Mouse (Mus musculus): ENCODE data around the gene 2700049A03Rik.
A peak's percentile ranks its signal among the peaks of the same experiment; 100 is the strongest.
"Not testable (repeated sequence)": the region's sequence is repeated elsewhere in the genome, so short reads cannot be mapped to it uniquely, and the experiment has no call there.

Gene 2700049A03Rik

DNA sequence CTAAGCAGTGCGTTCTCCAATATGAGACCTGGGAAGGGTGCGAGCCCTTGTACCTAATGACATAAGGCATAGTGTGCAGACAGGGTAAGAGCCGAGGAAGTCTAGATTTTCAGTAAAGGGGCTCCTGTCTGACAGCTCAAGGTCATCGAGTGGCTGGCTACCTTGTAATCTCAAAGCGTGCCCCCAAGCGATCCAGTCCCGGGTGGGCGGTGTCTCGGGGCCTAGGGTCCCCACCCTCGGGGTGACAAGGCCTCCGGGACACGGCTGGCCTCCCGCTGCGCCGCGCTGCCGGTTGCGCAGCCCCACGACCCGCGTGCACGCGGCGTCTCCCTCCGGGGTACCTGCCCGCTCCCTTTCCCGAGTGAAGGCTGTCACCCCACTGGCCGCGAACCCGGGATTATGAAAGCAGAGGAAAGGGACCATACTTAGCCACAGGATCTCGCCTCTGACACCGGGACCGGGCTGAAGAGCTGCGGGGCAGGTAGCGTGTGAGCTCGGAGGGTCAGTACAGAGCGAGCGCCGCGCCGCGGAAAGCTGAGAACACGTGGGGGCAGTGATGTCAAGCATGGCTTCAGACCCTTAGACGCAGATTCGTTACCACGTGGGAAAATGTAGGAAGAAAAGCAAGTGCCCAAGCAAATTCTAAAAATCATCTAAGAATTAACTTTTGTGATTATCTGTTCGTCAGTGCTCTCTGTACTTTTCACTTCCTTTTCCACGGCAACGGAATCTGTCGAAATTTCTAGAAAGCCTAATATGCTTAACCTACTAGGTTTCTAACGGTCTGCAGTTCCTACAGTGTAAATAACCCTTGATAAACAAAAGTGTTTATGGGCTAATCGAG lies at the start of gene 2700049A03Rik, which contains the start of gene Timm9:
Gene 2700049A03Rik (plus strand): TSS at position 719 of the 844 bp plus-strand sequence.
Gene Timm9 (minus strand): TSS at position 555 of the 844 bp plus-strand sequence.
- peak; percentile 86 for DNase-seq

DNA sequence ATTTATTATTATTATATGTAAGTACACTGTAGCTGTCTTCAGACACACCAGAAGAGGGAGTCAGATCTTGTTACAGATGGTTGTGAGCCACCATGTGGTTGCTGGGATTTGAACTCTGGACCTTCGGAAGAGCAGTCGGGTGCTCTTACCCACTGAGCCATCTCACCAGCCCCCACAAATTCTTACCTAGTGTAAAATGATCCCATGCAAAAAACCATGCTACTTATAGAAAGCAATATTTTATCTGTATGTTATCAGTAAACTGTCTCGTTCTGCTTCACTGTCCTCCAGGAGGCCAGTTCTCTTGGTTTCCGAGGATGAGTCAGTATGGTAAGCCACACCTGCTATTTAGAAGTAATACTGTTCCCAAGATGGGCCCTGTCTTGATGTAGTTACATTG lies 32.4 kb upstream of the 2700049A03Rik start:
- not testable (repeated sequence) for DNase-seq

DNA sequence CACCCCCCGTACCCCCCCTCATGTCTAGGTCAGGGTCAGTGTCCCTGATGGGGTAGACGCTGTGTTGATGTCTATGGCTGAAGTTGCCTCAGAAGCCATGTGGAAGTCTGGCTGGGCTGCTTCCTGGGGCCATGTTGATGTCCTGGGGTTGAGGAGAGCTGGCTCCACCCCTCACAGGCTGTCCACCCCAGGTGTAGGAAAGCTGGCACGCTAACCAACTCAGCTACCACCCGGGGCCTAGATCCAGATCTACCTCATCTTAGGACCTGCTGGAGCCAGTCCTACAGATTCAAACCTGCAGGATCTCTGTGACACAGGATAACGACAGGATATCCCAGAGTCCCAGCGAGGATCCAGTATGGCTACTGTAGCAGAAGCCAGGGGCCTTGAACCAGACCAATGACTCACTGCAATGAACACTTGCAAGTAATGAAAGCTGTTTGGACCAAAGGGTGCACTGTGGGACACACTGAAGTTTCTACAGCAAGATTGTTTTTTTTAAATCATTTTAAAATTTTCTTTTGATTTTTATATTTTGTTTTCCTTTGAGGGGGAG lies 29.4 kb upstream of the 2700049A03Rik start:
- no peak for DNase-seq

DNA sequence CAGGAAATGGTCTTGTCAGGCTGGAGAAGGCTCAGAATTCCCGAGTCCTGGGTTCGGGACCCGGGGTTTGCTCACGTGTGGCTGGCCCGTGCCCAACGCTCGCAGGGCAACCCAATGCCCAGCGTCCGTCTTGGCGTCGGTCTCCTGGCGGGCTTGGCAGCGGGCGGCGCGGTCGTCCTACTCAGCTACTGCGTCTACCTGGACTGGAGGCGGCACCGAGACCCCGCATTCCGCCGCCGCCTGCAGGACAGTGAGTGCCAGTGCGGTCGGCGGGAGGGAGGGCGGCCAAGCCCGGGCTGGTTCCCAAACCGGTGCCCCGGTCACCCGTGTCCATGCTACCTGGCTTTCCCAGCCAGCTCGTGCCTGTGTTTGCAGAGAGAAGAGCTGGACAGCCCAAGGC lies 25.3 kb upstream of the 2700049A03Rik start, which contains the start of gene Tomm20l:
Gene Tomm20l (plus strand): TSS at position 98 of the 400 bp plus-strand sequence.
- DNase-seq = peak; percentile 34

DNA sequence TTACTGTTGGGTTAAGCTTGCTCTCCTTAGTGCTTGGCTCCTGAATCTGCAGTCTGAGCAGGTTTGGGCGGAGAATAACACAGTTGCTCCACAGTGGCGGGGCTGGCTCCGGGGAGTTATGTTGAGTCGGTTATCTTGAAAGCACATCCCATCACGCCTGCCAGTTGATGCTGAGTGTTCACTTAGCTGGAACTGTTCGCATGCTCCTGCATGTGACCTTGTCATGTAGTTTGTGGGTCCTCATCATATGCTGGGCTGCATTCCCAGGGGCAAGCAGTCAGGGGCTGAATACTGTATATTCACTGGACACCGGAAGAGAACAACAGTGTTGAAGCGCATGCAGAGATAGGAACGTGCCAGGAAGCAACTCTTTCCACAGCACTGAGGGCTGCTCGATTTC lies 23.6 kb upstream of the 2700049A03Rik start:
- no peak for DNase-seq

DNA sequence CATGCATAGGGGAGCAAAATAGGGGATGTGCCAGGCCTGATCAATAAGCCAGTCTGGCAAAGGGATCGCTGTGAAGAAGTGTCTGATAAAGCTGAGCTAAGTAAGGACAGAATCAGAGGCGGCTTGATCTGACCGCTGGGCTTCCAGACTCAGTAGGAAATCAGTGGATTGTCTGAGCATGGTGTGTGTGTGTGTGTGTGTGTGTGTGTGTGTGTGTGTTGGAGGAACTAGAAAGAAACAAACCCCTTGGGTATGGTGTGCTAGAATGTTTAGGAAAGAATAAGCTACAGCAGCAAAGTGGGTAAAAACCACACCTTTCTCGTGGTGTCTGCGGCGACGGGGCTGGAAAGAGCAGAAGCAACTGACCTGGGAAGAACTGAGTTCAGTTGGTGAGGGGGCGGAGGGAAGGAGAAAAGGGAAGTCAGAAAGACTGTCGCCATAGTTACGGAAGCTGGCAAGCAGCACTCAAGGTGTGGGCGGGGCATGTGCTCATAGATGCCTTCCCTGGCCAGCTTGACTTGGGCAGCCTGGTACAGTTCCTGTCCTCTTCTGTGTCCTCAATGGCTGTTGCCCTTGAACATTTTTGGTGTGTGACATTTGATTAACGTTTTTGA lies 22.9 kb upstream of the 2700049A03Rik start:
- no peak for DNase-seq

DNA sequence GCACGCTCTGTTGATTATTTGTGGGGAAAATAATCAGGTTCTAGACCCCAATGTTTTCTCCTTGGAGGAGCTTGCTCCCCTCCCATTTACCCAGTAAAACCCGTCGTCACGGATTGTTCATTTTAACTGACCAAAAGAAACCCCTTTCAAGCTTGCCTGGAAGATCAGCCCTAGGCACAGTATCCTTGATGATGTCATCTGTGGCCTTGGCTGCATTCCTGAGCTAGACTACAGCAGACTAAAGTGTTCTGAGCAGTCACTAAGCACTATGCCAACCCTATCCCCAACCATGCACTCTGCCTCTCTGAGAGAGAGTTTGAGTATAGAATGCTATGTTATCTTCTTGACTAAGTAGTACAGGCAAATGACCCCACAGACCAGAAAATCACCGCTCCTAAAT lies 20.2 kb upstream of the 2700049A03Rik start:
- DNase-seq = no peak

DNA sequence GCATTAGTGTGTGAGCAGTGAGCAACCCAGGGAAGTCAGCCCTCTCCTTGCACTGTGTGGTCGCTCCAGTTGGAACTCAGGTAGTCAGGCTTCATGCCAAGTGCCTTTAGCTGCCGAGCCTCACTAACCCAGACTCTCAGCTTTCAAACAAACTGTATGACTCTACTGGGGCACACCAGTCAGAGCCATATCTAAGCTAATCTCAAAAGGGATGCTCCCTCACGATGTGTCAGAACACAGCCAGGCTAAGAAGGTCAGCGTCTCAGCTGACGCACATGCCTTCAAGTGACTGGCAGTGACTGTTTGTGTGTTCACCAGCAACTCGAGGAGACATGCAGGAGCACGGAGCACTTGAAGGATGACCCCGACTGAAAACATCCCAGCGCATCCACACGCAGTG lies 13.9 kb upstream of the 2700049A03Rik start:
- no peak for DNase-seq

DNA sequence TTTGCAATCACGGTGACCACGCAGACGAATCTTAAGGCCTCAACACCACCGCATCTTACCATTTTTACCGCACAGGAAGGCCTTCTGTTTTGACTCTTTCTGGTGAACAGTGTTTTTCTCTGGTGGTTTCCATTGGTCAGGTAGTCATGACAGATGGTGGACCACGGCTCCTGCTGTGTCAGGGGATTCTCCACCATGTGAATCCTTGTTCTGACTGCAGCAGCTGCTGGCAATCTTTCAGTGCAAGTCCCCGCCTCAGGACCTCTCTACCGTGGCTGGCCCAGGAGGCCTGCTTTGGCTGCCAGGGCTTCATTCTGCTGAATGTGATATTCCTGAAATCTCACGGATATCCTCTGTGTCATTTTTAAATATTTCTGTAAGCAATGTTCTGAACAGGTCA lies 13.4 kb upstream of the 2700049A03Rik start:
- DNase-seq = peak; percentile 85

DNA sequence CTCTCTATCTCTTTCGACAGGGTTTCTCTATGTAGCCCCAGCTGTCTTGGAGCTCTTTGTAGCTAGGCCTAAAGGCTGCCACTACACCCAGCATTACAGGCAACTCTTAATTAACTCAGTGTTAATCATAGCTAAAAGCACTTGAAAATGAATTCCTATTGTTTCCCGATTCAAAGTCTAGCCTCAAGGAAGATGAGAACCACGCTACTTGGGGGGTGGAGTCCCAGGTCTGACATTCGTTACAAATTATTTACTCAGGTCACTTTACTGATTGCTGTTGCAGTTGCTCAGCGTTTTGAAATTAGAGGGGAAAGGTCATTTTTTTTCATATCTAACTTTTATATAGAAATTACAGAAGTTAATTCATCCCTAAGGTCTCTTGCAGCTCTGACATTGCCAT lies 1.1 kb upstream of the 2700049A03Rik start:
- DNase-seq = no peak

DNA sequence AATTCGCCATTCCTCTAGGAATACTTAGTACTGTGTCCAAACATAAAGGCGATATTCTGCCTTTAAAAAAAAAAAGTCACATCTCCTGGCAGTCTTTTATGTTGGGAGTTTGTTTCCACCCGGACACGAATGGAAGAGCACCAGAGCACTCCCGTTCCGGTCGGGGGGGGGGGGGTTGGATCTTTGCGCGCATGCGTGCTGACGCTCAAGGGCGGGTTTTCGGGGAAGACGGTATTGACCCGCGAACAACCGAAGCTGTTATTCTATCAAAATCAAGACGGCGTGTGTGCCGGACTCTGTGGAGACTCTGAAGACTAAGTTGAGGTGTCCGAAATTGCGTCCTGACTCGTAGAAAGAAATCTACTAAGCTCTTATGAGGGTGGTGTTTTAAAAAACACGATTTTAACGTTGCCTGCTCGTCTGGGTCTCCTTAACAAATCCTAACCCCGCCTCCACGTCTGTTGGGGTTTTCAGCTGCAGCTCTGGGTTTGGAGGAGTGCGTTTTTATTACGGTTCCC lies 385 bp downstream of the 2700049A03Rik start:
- peak; percentile 81 for DNase-seq

DNA sequence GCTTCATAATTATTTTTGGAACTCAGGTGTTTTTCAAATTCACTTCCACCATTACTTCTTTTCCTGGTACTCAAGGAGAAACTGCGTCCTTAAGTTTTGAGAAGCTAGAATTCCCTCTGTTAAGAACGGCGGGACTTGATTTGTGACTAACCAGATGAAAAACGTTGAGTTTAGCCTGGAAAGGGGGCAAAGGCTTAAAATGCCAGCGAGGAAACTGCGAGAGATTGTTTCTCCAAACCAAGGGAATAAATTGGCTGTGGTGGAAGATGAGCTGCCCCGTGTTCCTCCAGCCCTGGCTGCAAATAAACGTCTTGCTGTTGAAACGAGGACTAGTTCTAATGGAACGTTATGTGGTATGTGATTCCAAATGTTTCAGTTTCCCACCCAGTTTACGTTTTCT lies 1.0 kb downstream of the 2700049A03Rik start:
- no peak for DNase-seq

DNA sequence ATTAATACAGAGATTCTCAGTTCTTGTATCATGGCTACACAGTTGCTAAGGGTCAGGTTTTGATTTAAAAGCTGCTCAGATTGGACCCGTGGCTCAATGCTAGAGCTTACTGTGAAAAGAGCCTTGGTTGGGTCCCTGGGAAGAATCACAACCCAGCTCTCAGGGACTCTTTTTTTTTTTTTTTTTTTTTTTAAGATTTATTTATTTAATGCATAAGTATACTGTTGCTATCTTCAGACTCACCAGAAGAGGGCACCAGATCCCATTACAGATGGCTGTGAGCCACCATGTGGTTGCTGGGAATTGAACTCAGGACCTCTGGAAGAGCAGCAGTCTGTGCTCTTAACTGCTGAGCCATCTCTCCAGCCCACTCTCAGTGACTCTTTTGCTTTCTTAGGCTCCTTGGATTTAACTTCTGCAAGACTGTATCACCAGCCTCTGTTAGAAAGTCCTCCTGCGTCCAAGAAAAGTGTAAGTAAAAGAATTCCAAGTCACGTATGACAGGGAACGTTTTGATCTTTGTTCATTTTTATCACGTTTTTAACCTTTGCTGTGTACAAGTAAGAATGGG lies 2.7 kb downstream of the 2700049A03Rik start:
- no peak for DNase-seq

DNA sequence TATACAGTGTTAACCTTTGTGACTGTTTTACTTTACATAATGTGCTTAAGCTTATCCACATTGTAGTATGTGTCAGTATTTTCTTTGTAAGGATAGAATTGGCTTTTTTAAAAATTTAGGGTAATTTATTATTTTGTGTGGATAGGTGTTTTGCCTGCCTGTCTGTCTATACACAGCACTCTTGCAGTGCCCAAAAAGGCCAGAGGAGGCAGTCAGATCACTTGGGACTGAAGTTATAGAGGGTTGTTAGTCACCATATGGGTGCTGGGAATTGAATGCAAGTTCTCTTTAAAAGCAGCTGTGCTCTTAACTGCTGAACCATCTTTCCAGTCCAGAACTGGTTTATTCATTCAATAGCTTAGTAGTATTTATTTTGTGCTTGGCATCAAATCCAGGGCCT lies 4.5 kb downstream of the 2700049A03Rik start:
- no peak for DNase-seq

DNA sequence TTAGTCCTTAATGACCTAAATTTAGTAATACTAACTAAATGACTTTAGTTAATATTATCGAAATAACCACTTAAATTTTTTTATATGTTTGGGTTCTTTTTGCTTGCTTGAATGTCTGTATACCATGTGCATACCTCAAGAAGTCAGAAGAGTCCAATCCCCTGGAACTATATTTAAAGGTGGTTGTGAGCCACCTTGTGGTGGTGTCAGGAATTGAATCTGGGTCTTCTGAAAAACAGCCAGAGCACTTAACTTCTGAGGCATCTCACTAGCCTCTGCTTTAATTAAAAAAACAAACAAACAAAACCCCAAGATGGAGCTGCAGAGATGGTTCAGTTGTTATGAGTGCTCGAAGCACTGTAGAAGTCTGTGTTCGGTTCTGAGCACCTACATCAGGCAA lies 11.0 kb downstream of the 2700049A03Rik start:
- peak; percentile 53 for DNase-seq

DNA sequence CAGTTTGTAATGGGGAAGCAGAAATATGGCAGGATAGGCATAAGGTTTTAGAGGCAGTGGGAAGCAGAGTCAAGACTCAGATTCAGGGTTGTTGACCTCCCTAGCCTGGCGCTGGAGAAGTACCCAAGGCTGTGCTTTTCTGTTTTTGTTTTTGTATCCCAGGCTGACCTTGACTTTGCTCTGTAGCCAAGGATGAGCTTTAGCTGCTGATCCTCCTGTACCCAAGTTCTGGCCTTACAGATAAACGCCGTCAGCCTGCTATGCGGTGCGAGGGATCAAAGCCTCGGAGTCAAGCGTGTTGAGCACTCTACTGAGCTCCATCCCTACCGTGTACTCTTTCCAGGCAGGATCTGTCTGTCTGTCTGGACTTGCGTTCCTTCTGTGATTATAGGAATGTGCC lies 12.2 kb downstream of the 2700049A03Rik start:
- DNase-seq = no peak

DNA sequence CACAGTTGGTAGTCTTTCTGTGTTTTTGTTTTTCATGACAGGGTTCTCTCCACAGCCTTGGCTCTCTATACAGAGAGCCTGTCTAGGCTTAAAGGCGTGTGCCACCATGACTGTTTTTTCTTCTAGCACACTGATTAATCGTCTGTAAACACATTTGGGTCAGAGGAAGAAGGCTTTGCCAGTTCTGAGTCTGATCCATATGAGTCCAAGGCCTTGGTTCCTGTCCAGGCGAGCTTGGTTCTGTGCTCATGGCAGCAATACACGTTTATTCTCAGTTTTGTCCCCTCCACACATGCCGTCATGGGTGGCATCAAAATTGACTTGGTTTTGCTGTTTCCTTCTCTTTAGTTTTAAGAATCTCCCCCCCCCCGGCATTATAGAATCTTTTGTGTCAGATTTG lies 12.8 kb downstream of the 2700049A03Rik start:
- DNase-seq = no peak

DNA sequence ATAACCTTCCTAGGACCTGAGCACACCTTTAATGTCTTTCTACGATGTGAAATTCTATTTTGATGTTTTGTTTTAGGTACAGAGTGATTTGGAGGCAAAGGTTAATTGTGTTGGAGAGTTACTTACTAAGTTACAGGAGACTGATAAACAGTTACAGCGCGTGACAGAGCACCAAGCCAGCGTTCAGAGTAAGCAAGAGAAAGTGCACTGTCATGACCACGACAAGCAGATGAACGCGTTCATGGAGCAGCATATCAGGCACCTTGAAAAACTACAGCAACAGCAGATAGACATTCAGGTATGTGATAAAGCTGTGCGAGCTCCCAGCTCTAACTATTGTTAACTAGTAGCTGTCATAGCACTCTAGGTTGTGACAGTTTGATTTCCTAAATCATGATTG lies 13.5 kb downstream of the 2700049A03Rik start:
- DNase-seq = no peak

DNA sequence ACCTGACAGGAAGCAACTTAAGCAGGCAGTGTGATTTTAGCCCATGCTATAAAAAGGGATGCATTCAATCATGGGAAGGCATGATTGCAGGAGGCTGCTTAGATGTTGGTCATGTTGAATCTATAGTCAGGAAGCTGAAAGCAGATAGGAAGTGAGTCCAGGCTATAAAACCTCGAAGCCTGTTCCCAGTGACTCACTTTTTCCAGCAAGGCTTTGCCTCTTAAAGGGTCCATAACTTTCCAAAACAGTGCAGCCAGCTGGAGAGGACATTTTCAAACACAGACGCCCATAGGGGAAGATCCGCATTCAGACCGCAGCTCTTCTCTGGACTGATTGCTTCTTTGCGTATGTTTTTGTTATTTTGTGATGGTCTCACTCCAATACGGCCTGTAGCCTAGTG lies 18.3 kb downstream of the 2700049A03Rik start:
- no peak for DNase-seq

DNA sequence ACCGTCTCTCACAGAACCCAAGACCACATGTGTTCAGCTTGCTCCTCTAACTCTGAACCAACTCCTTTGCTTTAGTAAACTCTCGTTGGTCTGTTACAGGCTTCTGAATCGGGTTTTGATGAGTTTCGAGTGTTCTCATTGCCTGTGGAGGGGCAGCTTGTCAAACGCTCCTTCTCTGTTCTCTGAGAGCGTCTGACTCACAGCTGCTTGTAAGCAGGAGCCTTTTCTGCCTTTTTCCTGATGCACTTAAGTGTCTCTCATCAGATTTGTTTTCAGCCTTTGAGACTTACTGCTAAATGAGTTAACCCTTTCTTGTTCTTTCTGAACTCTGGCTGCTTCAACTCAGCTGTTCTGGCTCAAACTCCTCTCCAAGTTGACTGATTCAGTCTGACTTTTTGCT lies 21.3 kb downstream of the 2700049A03Rik start:
- DNase-seq = no peak

DNA sequence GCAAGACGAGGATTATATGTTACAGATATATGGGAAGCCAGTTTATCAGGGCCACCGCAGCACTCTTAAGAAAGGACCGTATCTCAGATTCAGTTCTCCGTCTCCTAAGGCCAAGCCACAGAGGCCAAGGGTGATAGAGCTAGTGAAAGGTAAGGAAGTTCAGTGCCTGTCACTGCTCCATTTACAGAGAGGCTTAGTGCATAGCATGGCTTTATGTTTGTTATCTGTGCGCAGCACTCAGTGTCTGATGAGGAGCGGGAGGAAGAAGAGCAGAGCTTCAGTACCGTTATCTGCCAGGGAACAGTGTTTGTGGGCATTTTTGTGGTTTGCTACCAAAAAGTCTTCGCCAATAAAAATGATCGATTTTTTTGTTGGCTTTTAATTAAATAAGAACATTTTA lies 27.8 kb downstream of the 2700049A03Rik start:
- DNase-seq = no peak

DNA sequence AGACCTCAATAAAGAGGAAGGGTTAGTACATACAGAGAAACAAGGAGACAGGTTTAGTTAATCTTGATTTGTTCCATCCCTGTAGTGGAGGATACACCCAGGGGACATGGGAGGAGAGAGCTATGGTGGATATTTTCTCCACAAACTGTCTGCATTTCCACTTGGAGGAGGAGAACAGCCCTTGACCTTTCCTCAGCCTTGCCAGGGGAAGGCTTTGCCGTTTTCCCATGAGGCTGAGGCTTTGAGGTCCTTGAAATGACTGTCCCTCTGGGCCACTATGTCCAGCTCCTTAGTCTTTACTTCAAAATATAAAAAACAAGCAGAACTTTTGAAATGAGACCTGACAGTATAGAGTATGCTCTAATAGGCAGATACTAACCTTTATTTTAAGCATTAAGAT lies 33.3 kb downstream of the 2700049A03Rik start:
- no peak for DNase-seq

DNA sequence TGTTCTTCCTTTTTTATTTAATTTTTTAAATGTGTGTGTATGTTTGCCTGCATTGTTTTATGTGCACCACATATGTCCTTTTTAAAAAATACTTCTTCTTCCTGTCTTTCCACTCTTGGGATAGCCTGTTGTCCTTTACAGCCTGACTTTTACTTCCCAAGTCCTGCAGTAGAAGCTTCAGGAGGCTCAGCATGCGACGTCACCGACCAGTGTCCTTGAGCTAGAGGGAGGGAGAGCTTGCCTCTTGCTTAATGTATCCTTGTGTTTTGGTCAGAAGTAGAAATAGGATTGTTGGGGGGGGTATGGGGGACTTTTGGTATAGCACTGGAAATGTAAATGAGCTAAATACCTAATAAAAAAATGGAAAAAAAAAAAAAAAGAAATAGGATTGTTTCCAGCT lies 47.1 kb downstream of the 2700049A03Rik start:
- DNase-seq = no peak
